Mouse (Mus musculus) liver, embryonic 14.5 days (tissue): Measurements from ENCODE around the gene Clec4n. TPM values are rescaled to one million over a fixed set of nuclear protein-coding genes. Genes with fewer than 3 reads are reported as not detected.
A peak's percentile ranks its signal among the peaks of the same experiment; 100 is the strongest.

ENCODE experiments used
- ATAC-seq: fragments of 200-750 bp; cut with Nextera tagmentation; 2 replicates; pipeline ENCODE4 v1.8.0; 2017; ENCODE audit warnings: moderate number of reproducible peaks, mild to moderate bottlenecking, moderate library complexity; ENCODE audit not compliant: insufficient read depth
- DNase-seq, 3 experiments: peaks; one replicate each; pipeline ENCODE4 v3.0.0-alpha.2; 2012 to 2013; ENCODE audit warnings: low read depth in 3 of 3, low spot score in 3 of 3
- H3K27ac ChIP-seq: fragments of 300-500 bp; sonication (generic); 2 replicates; pipeline ENCODE4 v1.5.1; 2014; ENCODE audit warnings: moderate library complexity, mild to moderate bottlenecking, control low read depth, inconsistent platforms
- H3K27me3 ChIP-seq: fragments of 300-500 bp; sonication (generic); 2 replicates; pipeline ENCODE4 v1.6.1; 2014; ENCODE audit warnings: mild to moderate bottlenecking, low read length, moderate library complexity; ENCODE audit not compliant: control insufficient read depth, insufficient read depth
- H3K36me3 ChIP-seq: fragments of 300-500 bp; sonication (generic); replicated peaks from 2 replicates; pipeline ENCODE4 v1.6.1; 2014; ENCODE audit warnings: low read depth; ENCODE audit not compliant: control insufficient read depth, insufficient read depth
- H3K4me1 ChIP-seq, 2 experiments: fragments of 200-500 bp in 1 of 2; fragments of 300-500 bp in 1 of 2; sonication (generic) in 1 of 2; replicated peaks; 2 replicates each; pipeline ENCODE4 v1.6.1; 2012 to 2014; ENCODE audit warnings: antibody characterized with exemption in 1 of 2, inconsistent platforms in 1 of 2, low read length in 1 of 2; ENCODE audit not compliant: control insufficient read depth in 2 of 2, insufficient read depth in 2 of 2
- H3K4me2 ChIP-seq: fragments of 300-500 bp; sonication (generic); 2 replicates; pipeline ENCODE4 v1.6.1; 2014; ENCODE audit warnings: low read depth, mild to moderate bottlenecking, control low read depth, moderate library complexity
- H3K4me3 ChIP-seq, 2 experiments: fragments of 200-500 bp in 1 of 2; fragments of 300-500 bp in 1 of 2; sonication (generic) in 1 of 2; 2 replicates each; pipeline ENCODE4 v1.5.1; 2012 to 2014; ENCODE audit warnings: low read depth in 2 of 2, low read length in 2 of 2, mild to moderate bottlenecking in 2 of 2, control low read depth in 1 of 2, inconsistent platforms in 1 of 2, moderate library complexity in 1 of 2; ENCODE audit not compliant: insufficient read depth in 1 of 2
- H3K9ac ChIP-seq: fragments of 300-500 bp; sonication (generic); replicated peaks from 2 replicates; pipeline ENCODE4 v1.6.1; 2014; ENCODE audit warnings: mild to moderate bottlenecking, control low read depth, moderate library complexity
- H3K9me3 ChIP-seq: fragments of 300-500 bp; sonication (generic); 2 replicates; pipeline ENCODE4 v1.6.1; 2016; ENCODE audit warnings: low read length, mixed read lengths; ENCODE audit not compliant: control insufficient read depth
- CTCF ChIP-seq: IDR thresholded peaks from 2 replicates; pipeline ENCODE4 v1.5.1; 2016; ENCODE audit warnings: antibody characterized with exemption, low read depth, control low read depth
- EP300 ChIP-seq: IDR thresholded peaks from 2 replicates; pipeline ENCODE4 v1.6.1; 2016; ENCODE audit warnings: antibody characterized with exemption, low read depth
- WGBS: fragments of 180-500 bp; shearing (Covaris S2); extraction: QIAGEN DNeasy Blood & Tissue Kit; methylation state at CpG from one replicate; pipeline ENCODE4 v1.1.7; 2014; ENCODE audit not compliant: insufficient replicate concordance; 5-methylcytosine and 5-hydroxymethylcytosine counted together
- polyA plus RNA-seq, 2 experiments: library from polyadenylated mRNA; depleted of rRNA in 1 of 2; stranded (reverse) in 1 of 2; unstranded in 1 of 2; fragments of >200 nt; fragmentation: Nextera tagmentation in 1 of 2; extraction: Ambion mirVana in 1 of 2; gene quantifications; 2 replicates each; pipeline versions ENCODE4 v1.2.1 to v1.2.3; 2012 to 2014

Gene Clec4n
- polyA plus RNA-seq, 2 experiments, result 6.0 to 14.2 TPM

DNA sequence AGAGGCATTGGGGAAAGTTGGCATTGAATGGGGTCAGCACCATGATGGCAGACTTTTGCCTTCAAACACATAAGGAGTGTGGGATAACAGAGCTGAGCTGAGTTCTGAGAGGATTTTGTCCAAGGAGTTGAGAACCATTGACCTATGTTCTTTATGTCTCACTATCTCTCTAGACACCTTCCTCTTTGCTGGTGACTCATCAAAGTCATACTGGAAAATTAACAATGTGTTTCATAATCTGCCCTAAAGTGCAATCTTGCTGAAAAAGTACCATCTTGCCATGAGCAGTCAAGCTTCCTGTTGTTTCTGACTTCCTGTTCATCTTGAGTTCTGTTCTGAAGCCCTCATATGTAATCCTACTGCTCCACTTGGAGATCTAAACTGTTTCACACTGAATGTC lies 23.1 kb downstream of the Clec4n start:
- Histone ChIP-seq H3K4me1 (0 out of 4 replicates have a peak, but pooled peaks cover 0 to 2% of the 10 kb centered on the region in 2 experiments), H3K4me3 (no peak overlapping the region), H3K36me3 (no peaks in the 10 kb centered on the region), H3K9ac (no peak overlapping the region), H3K27me3 (no peaks in the 10 kb centered on the region), H3K4me2 (no peak overlapping the region), H3K27ac (no peak overlapping the region), H3K9me3 (no peaks in the 10 kb centered on the region)
- DNase-seq (no peak), ATAC-seq (peak; percentile 35; the same call in 1 of the 2 replicates)
- TF ChIP-seq EP300 (no peak), CTCF (no peak)

DNA sequence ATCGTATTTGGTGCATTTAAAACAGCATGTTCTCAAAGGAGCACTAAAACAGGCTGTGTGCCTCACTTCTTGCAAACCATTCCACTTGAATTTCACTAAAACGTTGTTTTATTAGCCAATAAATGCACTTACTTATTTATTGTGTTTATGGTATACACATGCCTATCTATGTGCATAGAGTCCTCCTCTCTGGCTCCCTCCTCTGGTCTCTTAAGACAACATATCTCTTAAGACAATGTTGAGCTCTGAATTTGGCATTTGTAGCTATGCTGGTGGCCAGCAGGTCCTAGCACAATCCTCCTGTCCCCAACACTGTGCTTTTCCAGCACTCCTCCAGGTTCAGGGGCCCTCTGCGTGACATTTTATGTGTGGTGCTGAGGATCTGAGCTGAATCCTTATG lies 29.3 kb downstream of the Clec4n start:
- TF ChIP-seq EP300 (no peak), CTCF (peak; percentile 45)
- WGBS, result 65% methylated on average over 3 of the region's 3 CpGs

DNA sequence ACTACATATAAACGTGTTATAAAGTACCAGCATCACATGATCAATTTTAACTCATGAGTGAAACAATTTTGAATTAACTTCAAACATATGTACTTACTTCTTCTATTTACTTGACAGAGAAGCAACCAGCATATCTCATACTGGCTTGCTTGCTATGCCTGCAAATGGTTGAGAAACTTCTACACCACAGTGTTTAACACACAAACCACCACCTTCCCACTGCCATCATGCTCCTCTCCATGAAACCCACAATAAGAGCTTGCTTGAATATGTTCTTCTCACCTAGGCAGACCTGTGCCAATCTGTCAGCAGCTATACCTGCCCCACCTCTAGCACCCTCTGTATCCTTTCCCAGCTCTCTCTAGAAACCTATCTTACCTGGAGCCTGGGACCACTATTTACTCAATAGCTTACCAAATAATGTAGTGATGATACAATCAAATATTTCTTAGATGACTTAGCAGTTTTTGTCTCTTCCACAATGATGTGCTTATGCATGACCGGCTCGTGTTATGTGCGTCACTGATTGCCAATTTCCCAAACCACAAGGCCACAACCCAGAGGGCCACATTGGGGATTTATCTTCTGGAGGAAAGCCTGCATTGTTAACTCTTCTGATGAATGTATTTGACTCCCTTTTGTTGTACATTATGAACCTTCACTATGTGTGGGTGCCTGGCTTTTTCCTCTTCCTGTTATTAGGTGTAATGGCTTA lies 30.4 kb downstream of the Clec4n start:
- DNase-seq (no peak), ATAC-seq (no peak)
- Histone ChIP-seq H3K9ac (no peak overlapping the region), H3K27me3 (no peaks in the 10 kb centered on the region), H3K4me3 (no peak overlapping the region), H3K4me2 (no peak overlapping the region), H3K36me3 (no peaks in the 10 kb centered on the region), H3K4me1 (peaks cover 0 to 3% of the 10 kb centered on the region in 2 experiments; a peak in 1 of 4 replicates), H3K27ac (no peak overlapping the region), H3K9me3 (no peaks in the 10 kb centered on the region)
- TF ChIP-seq CTCF, result no peak
- no peak for TF ChIP-seq EP300
- WGBS, result 27% methylated on average over 4 of the region's 4 CpGs

More for the DNA sequence above, 29.3 kb downstream of the Clec4n start:
- Histone ChIP-seq H3K27me3 (no peaks in the 10 kb centered on the region), H3K4me2 (no peak overlapping the region), H3K36me3 (no peaks in the 10 kb centered on the region), H3K27ac (no peak overlapping the region), H3K9me3 (no peaks in the 10 kb centered on the region), H3K9ac (no peak overlapping the region), H3K4me3 (no peak overlapping the region), H3K4me1 (peaks cover 0 to under 1% of the 10 kb centered on the region in 2 experiments; a peak in 1 of 4 replicates)
- ATAC-seq (peak; percentile 32; the same call in 1 of the 2 replicates), DNase-seq (no peak)

DNA sequence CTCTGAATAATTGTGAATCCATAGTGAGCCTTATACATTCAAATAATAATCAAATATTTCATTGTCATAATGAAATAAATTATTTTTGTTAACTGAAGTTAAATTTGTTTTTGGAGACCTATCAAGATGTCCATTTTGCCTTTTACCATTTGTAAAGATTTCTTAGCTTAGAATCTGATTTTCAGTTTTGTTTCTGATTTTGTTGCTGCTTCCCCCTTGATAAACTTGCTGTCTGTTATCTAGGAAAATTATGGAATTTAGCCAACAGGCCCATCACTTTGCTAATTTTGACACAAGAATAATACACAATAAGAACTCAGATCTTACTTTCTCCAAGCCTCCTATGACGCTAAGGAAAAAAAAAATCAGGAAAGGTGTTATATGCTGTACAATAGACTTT lies 31.2 kb downstream of the Clec4n start:
- Histone ChIP-seq H3K4me1 (peaks cover 0 to 7% of the 10 kb centered on the region in 2 experiments; a peak in 2 of 4 replicates), H3K27me3 (no peaks in the 10 kb centered on the region), H3K4me2 (no peak overlapping the region), H3K9ac (no peak overlapping the region), H3K27ac (no peak overlapping the region), H3K9me3 (no peaks in the 10 kb centered on the region), H3K4me3 (no peak overlapping the region), H3K36me3 (no peaks in the 10 kb centered on the region)
- WGBS, result 67% methylated on average over 1 of the region's 1 CpGs
- DNase-seq, result no peak
- TF ChIP-seq EP300, result no peak
- no peak for ATAC-seq

DNA sequence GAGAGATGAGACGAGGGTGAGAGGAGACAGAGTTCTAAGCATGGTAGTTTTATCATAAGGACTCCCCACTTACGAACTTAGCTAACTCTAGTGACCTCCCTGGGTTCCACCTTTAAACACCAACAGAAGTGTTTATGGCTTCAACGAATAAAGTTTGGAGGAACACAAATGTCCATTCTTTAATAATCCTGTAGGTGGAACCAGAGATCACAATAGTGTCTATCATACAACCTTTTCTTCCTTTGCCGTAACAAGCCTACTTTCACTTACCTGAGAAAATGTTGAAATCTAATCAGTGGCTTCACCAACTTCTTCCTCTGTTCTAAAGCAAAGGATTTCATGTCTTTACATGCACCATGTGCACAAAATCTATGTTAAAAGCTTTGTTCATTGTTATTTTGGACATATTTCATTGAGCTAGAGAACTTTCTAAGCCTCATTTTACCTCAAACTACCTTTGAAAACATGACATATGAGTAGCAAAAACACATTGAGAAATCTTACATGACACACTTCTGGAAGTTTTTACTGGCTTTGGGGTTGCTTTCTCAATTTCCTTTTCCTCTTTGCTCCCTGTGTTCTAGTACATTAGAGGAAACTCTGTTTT lies 32.0 kb downstream of the Clec4n start, which contains the start of gene Clec4d:
Gene Clec4d, plus strand, starts transcription at position 557 of the 607 bp plus-strand sequence.
- Histone ChIP-seq H3K27me3 (no peaks in the 10 kb centered on the region), H3K36me3 (no peaks in the 10 kb centered on the region), H3K4me3 (no peak within 1 kb of the TSS), H3K9me3 (no peaks in the 10 kb centered on the region), H3K4me2 (no peak within 1 kb of the TSS), H3K9ac (no peak within 1 kb of the TSS), H3K27ac (no peak within 1 kb of the TSS), H3K4me1 (peaks cover 3 to 11% of the 10 kb centered on the region in 2 experiments; a peak in 2 of 4 replicates)
- TF ChIP-seq EP300 (no peak), CTCF (peak; percentile 57)
- DNase-seq (no peak), ATAC-seq (0 out of 2 replicates have a peak, but pooled peaks have one; percentile 9)
- 39% methylated on average over 4 of the region's 4 CpGs for WGBS
